Mouse (Mus musculus): ENCODE results near the gene Kif6. TPM values are rescaled to one million over a fixed set of nuclear protein-coding genes. Genes with fewer than 3 reads are reported as not detected.

Gene Kif6
- polyA plus RNA-seq, 1 experiment from 2014 or later = 3.3 TPM

GRCm38 (mm10) chr17:49959021-49959420 lies 344.1 kb downstream of the Kif6 start:
- Histone ChIP-seq H3K4me1 (replicated peaks) (no peaks in the 10 kb centered on the region), H3K9me3 (no peaks in the 10 kb centered on the region), H3K27ac (replicated peaks) (no peak overlapping the region), H3K27me3 (no peaks in the 10 kb centered on the region), H3K4me3 (no peak overlapping the region), H3K36me3 (no peaks in the 10 kb centered on the region), H3K4me2 (no peak overlapping the region), H3K9ac (no peak overlapping the region)
- no peak for ATAC-seq (ENCODE audit: low read depth)

Other genes with a start within 250 kb of the Kif6 start
- gene Mocs1, start 186.8 kb upstream of the Kif6 start, polyA plus RNA-seq (2015; fragmentation: Nextera tagmentation; extraction: Ambion mirVana) = 5.5 TPM in 2 replicates
- gene Daam2, start 50.8 kb upstream of the Kif6 start, polyA plus RNA-seq (2015; fragmentation: Nextera tagmentation; extraction: Ambion mirVana) = 6.8 and 7.7 TPM in 2 replicates